Mouse (Mus musculus): ENCODE measurements around the gene Efna1.

Gene Efna1

GRCm38 (mm10) chr3:89292303-89292702 lies 11.4 kb upstream of the Efna1 start:
- H3K9me3 ChIP-seq (ENCODE audit: low read length): no peaks in the 10 kb centered on the region
- no peaks in the 10 kb centered on the region for H3K36me3 ChIP-seq (ENCODE audit: insufficient read depth, low read length)
- peaks cover 9% of the 10 kb centered on the region; the same call in 1 of the 2 replicates for H3K27me3 ChIP-seq (ENCODE audit: insufficient read depth, low read length)
- H3K4me1 ChIP-seq (replicated peaks; ENCODE audit: low read depth, low read length): peaks cover 15% of the 10 kb centered on the region
- no peak for TF ChIP-seq POU5F1 (IDR thresholded peaks at IDR 0.05; ENCODE audit: borderline replicate concordance, low read length)
- TF ChIP-seq NANOG (IDR thresholded peaks at IDR 0.05; ENCODE audit: borderline replicate concordance, low read length): no peak
- no peak for TF ChIP-seq CTCF (conservative IDR thresholded peaks at IDR 0.05; ENCODE audit: low read length)
- no peak overlapping the region for H3K4me3 ChIP-seq (replicated peaks; ENCODE audit: low read length)

DNA sequence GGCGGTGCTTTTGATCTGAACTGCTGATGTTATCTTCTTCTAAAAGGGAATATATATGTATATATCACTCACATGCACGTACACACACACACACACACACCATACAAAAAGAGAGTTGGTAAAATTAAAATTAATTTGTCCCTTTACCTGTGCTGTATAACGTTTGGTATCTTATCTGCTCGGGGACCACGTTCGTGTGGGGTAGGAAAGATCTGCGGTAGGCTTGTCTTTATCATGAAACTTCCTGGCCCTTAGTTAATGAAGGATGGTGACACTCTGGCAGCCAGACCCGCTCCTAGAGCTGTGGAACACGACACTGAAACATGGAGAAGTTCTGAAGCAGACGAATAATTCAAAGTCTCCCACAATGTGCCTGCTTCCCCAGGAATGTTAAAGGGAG lies 10.9 kb upstream of the Efna1 start:
- no peak overlapping the region for H3K4me3 ChIP-seq (replicated peaks; ENCODE audit: low read length)
- TF ChIP-seq NANOG (IDR thresholded peaks at IDR 0.05; ENCODE audit: borderline replicate concordance, low read length): no peak
- TF ChIP-seq CTCF (conservative IDR thresholded peaks at IDR 0.05; ENCODE audit: low read length): no peak
- no peak for TF ChIP-seq POU5F1 (IDR thresholded peaks at IDR 0.05; ENCODE audit: borderline replicate concordance, low read length)
- H3K9me3 ChIP-seq (ENCODE audit: low read length): no peaks in the 10 kb centered on the region
- peaks cover 9% of the 10 kb centered on the region; the same call in 1 of the 2 replicates for H3K27me3 ChIP-seq (ENCODE audit: insufficient read depth, low read length)
- peaks cover 19% of the 10 kb centered on the region for H3K4me1 ChIP-seq (replicated peaks; ENCODE audit: low read depth, low read length)
- H3K36me3 ChIP-seq (ENCODE audit: insufficient read depth, low read length): no peaks in the 10 kb centered on the region

DNA sequence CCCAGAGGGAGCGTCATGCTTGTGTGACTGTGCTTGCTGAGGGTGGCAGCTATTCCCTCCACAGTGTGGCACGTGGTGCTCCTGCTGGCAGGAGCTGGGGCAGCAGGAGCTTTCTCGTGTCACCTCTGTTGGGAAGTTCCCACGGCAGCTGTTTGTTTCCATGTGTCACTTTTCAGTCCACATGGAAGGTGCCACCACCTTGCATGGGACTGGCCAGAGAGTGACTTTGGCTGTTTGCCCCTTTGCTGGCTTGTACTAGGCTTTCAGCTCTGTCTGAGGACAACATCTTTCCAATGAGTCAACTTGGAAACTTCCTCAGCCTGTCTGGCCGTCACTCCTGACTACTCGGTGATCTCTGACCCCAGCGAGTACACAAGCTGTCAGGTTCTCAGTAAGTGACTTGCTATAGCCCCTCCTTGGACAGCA lies 7.6 kb upstream of the Efna1 start:
- Histone ChIP-seq H3K4me1 (replicated peaks; ENCODE audit: low read depth, low read length) (peaks cover 52% of the 10 kb centered on the region), H3K9me3 (ENCODE audit: low read length) (no peaks in the 10 kb centered on the region), H3K27me3 (ENCODE audit: insufficient read depth, low read length) (peaks cover 9% of the 10 kb centered on the region), H3K36me3 (ENCODE audit: insufficient read depth, low read length) (no peaks in the 10 kb centered on the region), H3K4me3 (replicated peaks; ENCODE audit: low read length) (no peak overlapping the region)
- no peak for TF ChIP-seq NANOG (IDR thresholded peaks at IDR 0.05; ENCODE audit: borderline replicate concordance, low read length)
- TF ChIP-seq CTCF (conservative IDR thresholded peaks at IDR 0.05; ENCODE audit: low read length): no peak
- no peak for TF ChIP-seq POU5F1 (IDR thresholded peaks at IDR 0.05; ENCODE audit: borderline replicate concordance, low read length)

GRCm38 (mm10) chr3:89287286-89287685 lies 6.3 kb upstream of the Efna1 start:
- no peak for TF ChIP-seq POU5F1 (IDR thresholded peaks at IDR 0.05; ENCODE audit: borderline replicate concordance, low read length)
- TF ChIP-seq CTCF (conservative IDR thresholded peaks at IDR 0.05; ENCODE audit: low read length): no peak
- TF ChIP-seq NANOG (IDR thresholded peaks at IDR 0.05; ENCODE audit: borderline replicate concordance, low read length): no peak
- H3K27me3 ChIP-seq (ENCODE audit: insufficient read depth, low read length): peaks cover 9% of the 10 kb centered on the region
- peaks cover 61% of the 10 kb centered on the region for H3K4me1 ChIP-seq (replicated peaks; ENCODE audit: low read depth, low read length)
- no peaks in the 10 kb centered on the region for H3K9me3 ChIP-seq (ENCODE audit: low read length)
- H3K4me3 ChIP-seq (replicated peaks; ENCODE audit: low read length): 0 out of 2 replicates have a peak overlapping the region, but pooled peaks have one; percentile 41
- H3K36me3 ChIP-seq (ENCODE audit: insufficient read depth, low read length): no peaks in the 10 kb centered on the region

DNA sequence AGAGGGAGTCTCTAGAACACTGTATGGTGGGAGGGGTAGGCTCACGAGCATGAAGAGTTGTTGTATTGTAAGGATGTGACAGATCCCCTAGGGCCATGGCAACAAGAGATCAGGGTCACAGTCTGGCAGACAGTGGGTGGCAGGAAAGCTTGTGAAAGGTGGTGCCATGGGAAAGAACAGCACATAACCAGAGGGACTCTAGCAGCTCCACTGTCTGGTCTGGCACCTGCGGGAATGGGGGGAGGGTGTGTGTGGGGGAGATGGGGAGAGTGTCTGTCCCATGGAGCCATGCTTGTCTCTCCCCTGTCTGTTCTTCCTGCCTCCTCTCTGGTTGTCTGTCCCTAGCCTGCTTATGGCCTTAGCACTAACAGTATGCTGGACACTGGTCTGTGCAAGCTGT lies 4.6 kb upstream of the Efna1 start:
- Histone ChIP-seq H3K4me3 (replicated peaks; ENCODE audit: low read length) (peak overlapping the region; percentile 71), H3K4me1 (replicated peaks; ENCODE audit: low read depth, low read length) (peaks cover 79% of the 10 kb centered on the region), H3K36me3 (ENCODE audit: insufficient read depth, low read length) (no peaks in the 10 kb centered on the region), H3K9me3 (ENCODE audit: low read length) (no peaks in the 10 kb centered on the region), H3K27me3 (ENCODE audit: insufficient read depth, low read length) (peaks cover 22% of the 10 kb centered on the region)
- no peak for TF ChIP-seq POU5F1 (IDR thresholded peaks at IDR 0.05; ENCODE audit: borderline replicate concordance, low read length)
- TF ChIP-seq NANOG (IDR thresholded peaks at IDR 0.05; ENCODE audit: borderline replicate concordance, low read length): no peak
- TF ChIP-seq CTCF (conservative IDR thresholded peaks at IDR 0.05; ENCODE audit: low read length): no peak

GRCm38 (mm10) chr3:89284261-89284660 lies 3.3 kb upstream of the Efna1 start:
- Histone ChIP-seq H3K27me3 (ENCODE audit: insufficient read depth, low read length) (peaks cover 31% of the 10 kb centered on the region), H3K9me3 (ENCODE audit: low read length) (no peaks in the 10 kb centered on the region), H3K4me3 (replicated peaks; ENCODE audit: low read length) (no peak overlapping the region), H3K36me3 (ENCODE audit: insufficient read depth, low read length) (no peaks in the 10 kb centered on the region), H3K4me1 (replicated peaks; ENCODE audit: low read depth, low read length) (peaks cover 89% of the 10 kb centered on the region)
- no peak for TF ChIP-seq NANOG (IDR thresholded peaks at IDR 0.05; ENCODE audit: borderline replicate concordance, low read length)
- no peak for TF ChIP-seq POU5F1 (IDR thresholded peaks at IDR 0.05; ENCODE audit: borderline replicate concordance, low read length)

- peak overlapping the region; percentile 45; the same call in 1 of the 2 replicates for H3K4me3 ChIP-seq (replicated peaks; ENCODE audit: low read length)
- TF ChIP-seq CTCF (conservative IDR thresholded peaks at IDR 0.05; ENCODE audit: low read length): no peak
- TF ChIP-seq POU5F1 (IDR thresholded peaks at IDR 0.05; ENCODE audit: borderline replicate concordance, low read length): no peak
- TF ChIP-seq NANOG (IDR thresholded peaks at IDR 0.05; ENCODE audit: borderline replicate concordance, low read length): no peak
- no peaks in the 10 kb centered on the region for H3K36me3 ChIP-seq (ENCODE audit: insufficient read depth, low read length)
- peaks cover 94% of the 10 kb centered on the region for H3K4me1 ChIP-seq (replicated peaks; ENCODE audit: low read depth, low read length)
- peaks cover 42% of the 10 kb centered on the region for H3K27me3 ChIP-seq (ENCODE audit: insufficient read depth, low read length)
- H3K9me3 ChIP-seq (ENCODE audit: low read length): no peaks in the 10 kb centered on the region
Observed at GRCm38 (mm10) chr3:89282291-89282643, 1.3 kb upstream of the Efna1 start.

GRCm38 (mm10) chr3:89281579-89282290 lies 793 bp upstream of the Efna1 start:
- Histone ChIP-seq H3K4me1 (replicated peaks; ENCODE audit: low read depth, low read length) (peaks cover 94% of the 10 kb centered on the region), H3K9me3 (ENCODE audit: low read length) (no peaks in the 10 kb centered on the region), H3K27me3 (ENCODE audit: insufficient read depth, low read length) (peaks cover 47% of the 10 kb centered on the region), H3K36me3 (ENCODE audit: insufficient read depth, low read length) (no peaks in the 10 kb centered on the region), H3K4me3 (replicated peaks; ENCODE audit: low read length) (peak overlapping the region; percentile 80)
- TF ChIP-seq CTCF (conservative IDR thresholded peaks at IDR 0.05; ENCODE audit: low read length) (peak; percentile 96), NANOG (IDR thresholded peaks at IDR 0.05; ENCODE audit: borderline replicate concordance, low read length) (no peak), POU5F1 (IDR thresholded peaks at IDR 0.05; ENCODE audit: borderline replicate concordance, low read length) (no peak)
